Mouse (Mus musculus) spleen, postnatal 4 days (tissue): ENCODE results near the gene B230307C23Rik.
"Not testable (repeated sequence)": the region's sequence is repeated elsewhere in the genome, so short reads cannot be mapped to it uniquely, and the experiment has no call there.

Experiments used
- DNase-seq, 2 experiments: peaks; one replicate each; pipeline ENCODE4 v3.0.0; 2022; ENCODE audit warnings: low spot score in 2 of 2

The B230307C23Rik gene

DNA sequence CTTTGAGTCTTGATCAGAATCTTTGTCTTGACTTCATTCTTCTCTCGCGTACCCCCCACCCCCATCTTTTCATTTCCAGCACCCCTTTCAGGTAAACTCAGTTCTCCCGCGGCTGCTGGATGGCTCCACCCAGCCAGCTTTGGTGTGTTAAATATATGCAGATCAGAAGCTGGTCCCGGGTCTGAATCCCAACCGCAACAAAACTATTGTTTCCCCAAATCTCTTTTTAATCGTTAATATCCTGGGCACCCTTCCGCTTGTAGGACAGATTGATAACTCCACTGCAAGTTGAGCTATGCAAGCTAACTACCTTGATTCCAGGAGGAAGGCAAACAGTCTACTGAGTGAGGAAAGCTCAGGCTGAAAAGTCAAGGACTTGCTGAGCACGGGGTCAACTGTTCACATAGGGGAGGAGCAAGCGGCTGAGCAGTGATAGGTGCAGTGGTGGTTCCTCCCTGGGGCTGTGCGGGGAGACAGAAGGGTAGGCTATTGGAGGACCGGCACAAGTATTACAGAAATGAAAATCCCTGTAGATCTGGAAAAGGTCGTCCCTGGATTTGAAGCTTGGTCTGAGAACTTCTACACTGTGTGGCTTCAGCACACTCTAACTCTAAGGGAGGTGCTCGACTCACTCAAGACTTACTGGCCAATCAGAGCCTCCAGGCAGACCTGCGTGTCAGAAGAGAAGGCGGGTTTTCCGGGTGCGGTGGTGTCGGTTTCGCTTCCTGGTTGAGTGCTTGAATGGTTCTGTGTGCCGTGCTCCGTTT lies at the start of gene B230307C23Rik:
TSS of gene B230307C23Rik (plus strand) at position 700 of the 767 bp plus-strand sequence.
- peak; percentile 83 to 91 for DNase-seq

DNA sequence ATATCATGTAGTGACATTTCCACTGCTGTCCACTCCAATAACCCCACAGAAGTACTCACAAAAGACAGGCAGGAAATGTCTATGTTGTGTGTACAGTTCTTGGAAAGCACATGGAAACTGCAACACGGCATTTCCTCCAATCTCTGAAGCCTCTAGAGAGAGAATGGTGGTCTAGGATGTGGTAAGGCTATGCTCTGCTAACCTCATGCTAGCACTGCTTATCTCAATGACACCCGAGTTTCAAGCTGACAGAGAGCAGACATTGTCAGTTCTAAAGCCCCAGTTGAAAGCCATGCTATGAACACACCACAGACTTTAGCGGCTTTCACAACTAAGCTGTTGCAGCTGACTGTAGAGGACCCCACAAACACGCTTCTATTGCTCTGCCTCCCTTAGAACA lies 48.3 kb upstream of the B230307C23Rik start:
- DNase-seq = peak; percentile 8 to 34

DNA sequence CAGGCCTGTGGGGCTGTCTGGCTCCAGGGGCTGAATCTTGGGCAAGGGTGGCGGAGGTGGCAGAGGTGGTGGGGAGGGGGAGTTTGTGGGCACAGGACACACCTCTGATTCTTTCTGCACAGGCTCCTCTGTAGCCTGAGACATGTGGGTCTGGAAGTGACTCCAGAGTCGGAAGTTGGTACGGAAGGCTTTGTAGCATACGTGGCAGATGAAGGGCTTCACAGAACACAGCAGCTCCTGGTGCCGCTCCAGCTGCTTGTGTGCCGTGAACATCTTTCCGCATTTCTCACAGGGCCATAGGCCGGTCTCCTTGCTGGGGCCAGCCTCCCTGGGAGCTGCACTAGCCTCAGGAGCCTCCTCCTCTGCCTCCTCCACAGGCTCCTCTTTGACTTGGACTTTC lies 47.1 kb upstream of the B230307C23Rik start:
- peak; percentile 11 to 54 for DNase-seq

DNA sequence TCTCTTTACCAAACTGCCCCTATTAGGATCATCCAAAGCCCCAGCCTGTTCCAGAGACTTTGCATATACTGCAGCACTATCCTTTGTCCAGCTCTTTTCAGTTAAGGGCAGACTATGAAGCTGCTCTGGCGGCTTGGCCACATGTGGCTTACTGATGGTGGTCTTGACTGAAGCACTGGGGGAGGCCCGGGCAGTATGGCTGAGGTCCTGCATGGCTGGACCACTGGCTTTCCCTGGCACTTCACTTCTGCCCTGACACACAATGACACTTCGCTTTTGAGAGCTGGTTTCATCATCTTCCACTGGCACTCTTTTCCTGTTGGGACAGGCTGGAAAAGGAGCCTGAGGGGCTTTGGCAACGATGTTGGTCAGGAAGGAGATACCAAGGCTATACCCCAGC lies 44.7 kb upstream of the B230307C23Rik start:
- DNase-seq = peak in 1 of 2 experiments; percentile 58

DNA sequence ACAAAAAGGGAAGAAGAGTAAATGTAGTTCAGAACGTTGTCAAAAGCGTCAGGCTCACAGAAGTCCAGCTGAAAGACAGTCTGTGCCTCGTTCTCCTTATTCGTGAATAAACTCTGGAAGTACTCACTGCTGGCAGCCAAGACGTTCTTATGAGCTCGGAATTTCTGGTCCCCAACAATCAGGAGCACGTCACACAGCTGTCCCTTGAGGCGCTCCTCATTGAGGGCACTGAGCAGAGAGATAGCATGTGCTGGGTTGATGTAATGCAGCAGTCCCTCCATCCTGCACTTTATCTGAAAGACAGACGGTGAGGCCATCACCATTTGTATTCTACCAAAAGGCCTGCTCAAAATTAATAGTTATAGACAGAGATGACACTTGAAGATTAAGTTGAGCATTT lies 44.3 kb upstream of the B230307C23Rik start:
- DNase-seq = peak in 1 of 2 experiments; percentile 20

DNA sequence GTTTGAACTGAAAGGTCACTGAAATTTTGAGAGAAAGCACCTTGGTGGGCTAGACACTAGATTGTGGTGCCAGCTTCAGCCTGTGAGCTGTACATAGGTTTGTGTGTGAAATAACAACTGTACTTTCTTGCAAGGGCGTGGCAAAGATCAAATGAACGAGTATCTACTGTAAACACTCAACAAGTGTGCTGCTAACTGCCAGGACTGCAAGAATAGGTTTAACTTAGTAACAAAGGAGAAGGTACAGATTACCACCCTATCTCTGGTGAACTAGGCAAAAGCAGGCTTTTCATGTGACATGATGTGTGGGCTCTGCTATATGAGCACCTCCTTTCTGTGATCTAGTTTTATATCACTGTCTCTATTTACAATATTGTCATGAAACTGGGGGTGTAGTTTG lies 43.8 kb upstream of the B230307C23Rik start:
- DNase-seq = peak; percentile 12 to 40

DNA sequence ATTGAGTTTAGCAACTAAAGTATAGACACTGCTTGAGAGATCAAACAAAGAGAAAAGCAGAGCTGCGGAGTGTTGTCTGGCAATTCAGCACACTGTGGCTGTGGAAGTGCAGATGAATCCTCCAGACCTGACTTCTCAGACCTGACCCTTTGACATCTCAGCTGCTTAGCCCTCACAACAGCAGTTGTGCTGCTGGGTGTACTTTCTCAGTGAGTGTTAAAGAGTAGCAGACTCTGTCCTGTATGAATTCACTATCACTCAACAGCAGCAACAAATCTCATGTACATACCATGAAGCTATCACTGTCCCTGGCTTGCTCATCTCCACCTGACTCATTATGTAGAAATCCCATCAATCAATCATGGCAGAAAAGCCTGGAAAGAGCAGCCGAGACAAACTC lies 41.1 kb upstream of the B230307C23Rik start:
- peak; percentile 6 to 45 for DNase-seq

DNA sequence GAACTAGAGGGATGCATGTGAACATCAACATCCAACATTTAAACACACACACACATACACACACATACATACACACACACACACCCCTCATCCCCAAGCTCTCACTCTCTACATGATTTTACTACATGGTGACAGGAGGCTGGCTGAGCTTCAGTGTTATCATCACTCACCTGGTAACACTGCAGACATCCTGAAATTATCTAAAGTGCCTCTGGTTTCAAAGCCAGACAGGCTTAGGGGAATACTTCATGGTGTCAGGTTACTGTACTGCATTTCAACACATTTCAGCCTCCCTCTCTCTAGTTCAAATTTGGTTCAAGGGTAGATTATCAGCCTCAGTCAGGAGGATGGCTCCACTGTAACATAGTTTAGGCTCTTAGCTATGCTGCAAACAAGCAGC lies 39.5 kb upstream of the B230307C23Rik start:
- DNase-seq = peak; percentile 9 to 51

DNA sequence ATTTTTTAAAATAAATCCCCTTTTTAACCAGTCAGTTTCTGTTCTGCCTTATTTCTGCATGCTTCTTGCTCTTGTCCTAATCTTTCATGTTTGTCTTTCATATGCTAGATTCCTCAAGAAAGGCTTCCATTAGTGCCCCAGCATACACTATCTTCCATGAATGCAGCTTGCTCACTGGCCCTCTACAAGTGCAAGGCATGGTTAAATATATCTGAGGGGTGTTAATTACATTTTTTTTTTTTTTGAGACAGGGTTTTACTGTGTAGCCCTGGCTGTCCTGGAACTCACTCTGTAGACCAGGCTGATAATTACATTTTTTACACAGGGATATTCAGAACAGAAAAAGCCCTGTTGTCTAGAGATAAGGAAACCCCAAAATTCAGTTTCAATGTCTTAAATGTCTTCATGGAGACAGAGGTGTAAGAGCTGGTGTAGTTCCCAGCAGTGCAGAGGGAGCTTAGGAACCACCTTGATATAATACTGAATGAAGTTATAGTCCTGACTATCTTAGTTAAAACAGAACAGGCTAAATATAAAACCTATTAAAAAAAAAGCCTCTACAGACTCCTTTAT lies 38.6 kb upstream of the B230307C23Rik start:
- DNase-seq = peak; percentile 5 to 30

DNA sequence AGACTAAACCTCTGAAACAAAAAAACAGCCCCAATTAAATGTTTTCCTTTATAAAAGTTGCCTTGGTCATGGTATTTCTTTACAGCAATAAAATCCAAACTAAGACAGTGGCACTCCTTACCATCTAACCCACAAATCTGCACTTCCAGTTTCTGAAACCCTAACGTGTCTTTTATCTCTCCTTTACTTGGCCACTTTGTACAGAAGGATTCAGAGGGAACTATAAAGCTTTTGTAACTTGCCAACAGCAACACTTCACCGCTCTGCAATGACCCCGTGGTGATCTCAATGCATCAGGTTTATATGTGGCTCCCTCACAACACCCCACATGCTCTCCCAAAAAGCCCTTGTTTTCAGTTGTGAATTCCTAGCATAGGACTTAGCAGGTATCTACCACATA lies 36.8 kb upstream of the B230307C23Rik start:
- peak; percentile 9 to 55 for DNase-seq

DNA sequence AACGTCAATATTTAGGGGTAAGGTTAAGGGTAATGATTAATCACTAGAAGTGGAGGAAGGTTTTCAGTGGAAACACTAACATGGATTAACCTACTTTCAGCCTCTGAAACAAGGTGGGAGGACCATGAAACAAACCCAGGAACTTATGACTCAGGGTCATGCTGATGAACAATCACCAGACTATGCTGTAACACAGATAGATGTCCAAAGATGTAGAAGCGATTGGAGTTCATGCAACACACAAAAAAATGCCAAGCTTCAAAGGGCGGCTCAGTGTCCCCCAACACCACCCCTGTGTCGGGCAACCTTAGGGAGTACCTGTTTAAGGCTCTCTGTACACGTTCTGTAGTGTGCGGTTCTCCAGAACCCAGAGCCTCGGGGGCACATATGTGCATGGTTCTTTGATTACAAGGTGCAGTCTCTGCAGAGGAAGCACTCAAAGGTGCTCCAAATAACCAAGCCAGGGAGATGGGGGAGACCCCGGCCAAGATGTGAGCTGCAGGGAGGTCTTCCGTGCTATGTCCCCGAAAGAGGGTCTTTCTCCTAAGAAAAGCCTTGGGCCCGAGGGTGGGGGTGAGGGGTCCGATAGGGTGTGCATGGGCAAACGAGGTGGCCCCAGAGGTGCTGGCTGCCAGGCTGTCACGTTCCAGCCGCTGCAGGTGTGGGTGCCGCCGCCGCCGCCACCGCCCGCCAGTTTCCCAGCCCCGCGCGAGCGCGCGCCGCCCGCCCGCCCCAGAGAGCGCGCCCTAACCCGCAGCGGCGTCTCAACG lies 35.5 kb upstream of the B230307C23Rik start:
- DNase-seq = no peak

DNA sequence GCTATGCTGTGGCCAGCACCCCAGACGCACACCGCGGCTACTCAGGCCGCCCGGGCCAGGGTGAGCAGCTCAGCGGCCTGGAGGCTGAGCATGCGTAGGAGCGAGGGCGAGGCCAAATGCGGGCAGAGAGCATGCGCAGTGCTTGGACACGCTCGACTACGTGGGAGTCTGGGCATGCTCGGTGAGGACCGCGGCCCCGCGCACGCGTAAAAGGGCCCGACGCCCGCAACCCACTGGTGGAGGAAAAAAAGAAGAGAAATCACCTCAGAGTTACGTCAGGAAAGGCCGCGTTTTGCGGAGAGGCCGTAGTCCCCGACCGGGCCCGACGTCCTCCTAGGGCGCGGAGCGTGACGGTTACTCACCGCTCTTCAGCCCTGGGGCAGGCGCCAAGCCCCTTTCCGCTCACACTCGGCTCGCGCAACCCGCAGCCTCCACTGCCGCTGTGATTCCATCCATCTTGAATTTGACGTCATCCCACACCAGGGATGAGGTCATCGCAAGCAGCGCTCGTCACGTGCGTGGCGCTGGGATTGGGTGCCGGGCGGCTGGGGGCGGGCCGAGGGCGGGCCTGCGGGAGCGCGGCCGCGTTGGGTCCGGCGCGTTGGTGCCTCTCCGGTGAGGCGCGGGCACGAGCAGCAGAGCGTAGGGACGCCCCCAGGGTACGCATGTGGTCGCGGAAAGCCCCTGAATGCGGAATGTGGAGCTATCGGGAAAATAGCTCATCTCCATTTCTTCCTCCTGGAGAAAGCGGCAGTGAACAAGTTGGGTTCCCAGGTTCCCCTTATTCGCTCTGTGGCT lies 34.8 kb upstream of the B230307C23Rik start, which contains the start of the genes C2cd2 and Zbtb21:
TSS of gene C2cd2 (minus strand) at position 448 of the 798 bp plus-strand sequence.
TSS of gene Zbtb21 (minus strand) at position 472 of the 798 bp plus-strand sequence.
- DNase-seq = peak; percentile 94 to 97

DNA sequence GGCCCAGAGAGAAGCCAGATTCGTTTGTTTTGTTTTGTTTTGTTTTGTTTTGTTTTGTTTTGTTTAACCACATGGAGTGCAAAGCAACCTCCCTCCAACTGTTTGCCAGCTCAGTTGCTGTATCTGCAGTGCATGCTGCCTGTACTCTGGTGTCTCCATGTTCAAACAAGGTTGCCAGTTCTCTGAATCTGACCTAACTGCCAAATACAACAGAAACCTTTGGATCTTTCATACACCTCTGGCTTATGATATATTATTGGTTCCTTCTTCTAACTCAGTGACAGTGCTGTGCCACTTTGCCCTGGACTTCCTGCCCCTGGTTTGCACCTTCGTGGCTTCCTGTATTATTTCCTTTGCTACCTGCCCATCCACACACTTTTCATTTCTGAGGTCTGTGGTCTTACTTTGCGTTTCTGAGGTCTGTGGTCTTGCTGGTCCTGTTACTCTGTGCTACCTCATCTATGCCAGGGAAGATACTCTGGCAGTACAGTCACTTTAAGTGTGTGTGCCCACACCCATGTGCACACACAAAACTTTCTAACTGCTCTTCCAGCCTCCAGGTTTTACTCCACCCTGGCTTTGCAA lies 33.1 kb upstream of the B230307C23Rik start:
- DNase-seq = peak in 1 of 2 experiments; percentile 9

DNA sequence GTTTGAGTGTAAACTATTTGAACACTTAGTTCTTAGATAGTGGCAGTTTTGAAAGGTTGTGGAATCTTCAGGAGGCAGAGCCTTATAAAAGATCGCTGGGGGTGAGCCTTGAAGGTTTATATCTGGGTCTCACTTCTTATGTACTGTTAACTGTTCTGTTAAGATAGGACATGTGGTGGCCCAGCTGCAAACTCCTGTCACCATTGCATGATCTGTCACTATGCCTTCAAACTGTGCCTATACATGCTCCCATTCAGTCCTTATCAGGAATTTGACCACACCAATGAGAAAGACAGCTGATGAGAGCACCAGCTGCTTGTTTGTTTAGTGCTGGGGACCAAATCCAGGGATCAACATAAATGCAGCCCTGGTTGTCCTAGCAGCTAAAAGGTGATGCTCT lies 19.8 kb upstream of the B230307C23Rik start:
- peak in 1 of 2 experiments; percentile 11 for DNase-seq

DNA sequence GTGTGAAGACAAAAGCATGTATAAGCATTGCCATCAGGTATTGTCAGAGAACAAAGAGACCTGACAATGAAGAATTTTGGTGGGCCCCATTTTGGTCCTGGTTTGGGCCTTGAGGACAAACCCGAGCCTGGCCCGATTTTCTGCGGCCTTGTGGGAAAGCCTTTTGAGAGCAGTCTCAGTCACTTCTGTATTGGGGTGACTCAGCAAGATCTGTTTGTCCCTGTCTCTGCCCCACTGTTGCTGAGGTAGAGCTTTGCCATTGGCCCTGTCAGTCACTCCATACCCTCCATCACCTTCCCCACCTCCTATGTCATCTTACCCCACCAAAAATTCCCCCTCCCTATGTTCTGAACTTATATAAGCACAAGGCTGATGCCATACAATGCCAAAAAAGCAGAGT lies 19.4 kb upstream of the B230307C23Rik start:
- no peak for DNase-seq

DNA sequence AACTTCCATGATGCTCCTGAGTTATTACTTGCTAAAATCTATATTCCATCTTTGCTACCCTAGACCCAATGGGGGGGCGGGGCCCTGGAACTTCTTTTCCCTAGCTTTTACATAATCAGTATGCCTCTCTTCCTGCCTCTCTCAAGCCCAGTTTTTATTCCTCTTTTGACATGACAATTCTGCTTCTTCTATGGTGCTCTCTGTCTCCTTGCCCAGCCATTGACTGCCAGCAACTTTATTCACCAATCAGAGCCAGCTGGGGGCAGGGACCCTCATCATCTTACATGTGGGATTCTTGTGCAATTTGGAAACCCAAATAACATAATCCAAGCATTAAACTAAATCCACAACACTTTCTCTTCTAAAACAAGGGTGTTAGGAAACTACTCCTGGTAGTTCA lies 15.8 kb upstream of the B230307C23Rik start:
- peak in 1 of 2 experiments; percentile 6 for DNase-seq

DNA sequence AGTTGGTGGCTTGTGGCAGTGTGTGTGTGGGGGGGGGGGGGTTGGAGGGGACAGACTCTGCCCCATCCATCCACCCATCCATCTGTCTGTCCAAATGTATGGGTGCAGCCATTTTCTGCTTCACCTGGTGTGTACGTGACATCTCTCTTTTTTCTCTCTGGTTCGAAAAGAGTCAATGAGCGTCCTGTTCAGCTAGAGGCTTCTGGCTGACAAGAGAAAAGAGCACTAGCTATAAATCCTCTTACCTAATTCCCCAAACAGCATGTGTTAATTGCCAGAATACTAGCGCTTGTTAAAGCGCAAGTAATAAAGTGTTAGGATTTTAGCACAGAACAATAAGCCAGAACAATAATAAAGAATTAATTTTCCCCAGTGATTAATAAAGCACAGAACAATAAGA lies 12.5 kb upstream of the B230307C23Rik start:
- no peak for DNase-seq

DNA sequence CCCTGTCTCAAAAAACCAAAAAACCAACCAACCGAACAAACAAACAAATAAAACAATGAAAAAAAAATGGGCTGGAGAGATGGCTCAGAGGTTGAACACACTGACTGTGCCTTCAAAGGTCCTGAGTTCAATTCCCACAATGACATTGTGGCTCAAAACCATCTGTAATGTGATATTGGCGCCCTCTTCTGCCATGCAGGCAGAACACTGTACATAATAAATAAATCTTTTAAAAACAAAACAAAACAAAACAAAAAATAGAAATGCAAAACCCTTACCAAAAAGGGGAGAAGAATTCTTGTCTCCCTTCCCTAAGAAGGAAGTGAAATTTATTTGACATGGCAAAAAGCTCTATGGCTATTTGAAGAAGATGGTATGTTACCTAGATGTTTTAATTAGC lies 5.6 kb upstream of the B230307C23Rik start:
- no peak for DNase-seq

DNA sequence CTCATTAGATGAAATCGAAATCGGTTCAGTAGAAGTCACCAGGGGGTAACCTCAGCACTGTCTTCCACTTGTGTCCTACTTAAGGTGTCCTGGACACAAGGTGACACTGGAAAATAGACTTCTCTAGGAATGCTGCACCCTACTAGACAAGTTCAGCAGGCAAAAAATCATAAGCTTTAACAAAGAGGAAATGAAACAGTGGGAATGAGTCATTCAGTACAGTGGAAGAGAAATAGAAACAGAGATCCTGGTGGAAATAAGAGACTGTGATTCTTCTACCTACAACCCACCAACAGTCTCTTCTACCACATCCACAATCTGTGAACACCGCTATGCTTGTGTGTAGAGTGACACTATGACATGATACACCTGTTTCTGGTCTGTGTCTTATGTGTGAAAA lies 4.6 kb upstream of the B230307C23Rik start:
- DNase-seq = not testable (repeated sequence)

DNA sequence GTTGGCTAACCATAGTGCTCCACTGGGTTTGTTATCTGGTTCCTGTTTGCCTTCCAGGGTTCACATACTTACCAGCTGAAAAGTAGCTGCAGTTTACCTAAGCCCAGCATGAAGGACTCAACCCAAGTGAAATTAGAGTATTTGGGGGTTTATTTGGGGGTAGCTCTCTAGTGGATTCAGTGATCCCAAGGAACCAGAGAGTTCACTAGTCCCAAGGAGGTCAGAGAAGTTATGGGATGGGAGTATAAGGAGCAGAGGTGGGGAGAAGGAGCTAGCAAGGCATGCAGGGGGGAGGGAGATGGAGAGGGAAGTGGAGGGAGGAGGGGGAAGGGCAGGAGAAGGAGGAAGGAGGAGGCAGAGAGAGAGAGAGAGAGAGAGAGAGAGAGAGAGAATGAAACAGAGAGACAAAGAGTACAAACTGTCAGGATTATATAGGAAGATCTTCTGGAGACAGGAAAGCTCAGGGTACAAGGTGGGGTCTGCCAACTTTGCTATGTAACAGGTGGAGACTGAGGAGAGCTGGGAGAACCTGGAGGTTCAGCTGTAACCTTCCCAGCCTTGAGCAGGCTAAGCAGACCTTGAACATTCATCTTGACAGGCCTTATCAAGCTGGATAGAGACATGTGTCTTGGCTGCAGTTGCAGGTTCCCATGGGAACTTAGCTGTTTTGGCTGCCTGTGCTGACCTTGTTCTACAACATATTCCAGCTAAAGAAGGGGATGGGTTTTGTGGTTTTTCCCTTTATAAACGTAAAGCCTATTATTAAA lies 1.1 kb upstream of the B230307C23Rik start:
- no peak for DNase-seq
